Mouse (Mus musculus): Measurements from ENCODE around the gene Hdac8.

DNA sequence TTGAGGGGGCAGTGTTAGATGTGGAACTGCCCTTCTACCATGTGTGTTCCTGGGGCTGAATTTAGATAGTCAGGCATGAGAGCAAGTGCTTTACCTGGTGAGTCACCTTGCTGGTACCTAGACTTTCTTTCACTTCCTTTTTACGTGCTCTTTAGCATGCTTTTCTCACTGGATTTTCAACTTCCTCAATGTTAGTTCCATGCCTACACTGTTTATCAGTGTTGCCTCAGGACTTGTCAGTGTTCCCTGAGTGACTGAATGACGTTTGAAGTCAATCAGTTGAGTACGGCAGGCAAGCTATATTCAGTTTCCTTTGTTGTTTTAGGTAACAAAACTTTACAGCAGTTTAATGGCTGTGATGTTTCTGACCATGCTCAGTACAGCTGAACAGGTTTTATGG, 120.4 kb downstream of the Hdac8 start:
- TF ChIP-seq CTCF (IDR thresholded peaks at IDR 0.05; ENCODE audit: extremely low read depth, insufficient read length, insufficient replicate concordance, low read depth, low read length) (no peak), POLR2A (IDR thresholded peaks at IDR 0.05; ENCODE audit: low read depth, low read length) (no peak)

All from small intestine, adult 2 months (tissue).